Mouse (Mus musculus) kidney, postnatal 4 days (tissue): ENCODE results near the gene Cyb561.
A peak's percentile ranks its signal among the peaks of the same experiment; 100 is the strongest.

Source experiments
- DNase-seq, 2 experiments: peaks; one replicate each; pipeline ENCODE4 v3.0.0; 2021; ENCODE audit warnings: mixed read lengths in 2 of 2

Cyb561 gene

GRCm38 (mm10) chr11:105951601-105952044 is 1.5 kb downstream of the Cyb561 start:
- DNase-seq = peak; percentile 59 to 72

- DNase-seq = peak in 1 of 2 experiments; percentile 37
Measured at GRCm38 (mm10) chr11:105950519-105950918, 2.6 kb downstream of the Cyb561 start.

- DNase-seq = no peak
Measured at GRCm38 (mm10) chr11:105948255-105948654, 4.9 kb downstream of the Cyb561 start.

GRCm38 (mm10) chr11:105946694-105947154 is 6.4 kb downstream of the Cyb561 start:
- peak in 1 of 2 experiments; percentile 31 for DNase-seq

- DNase-seq = peak in 1 of 2 experiments; percentile 31
Measured at GRCm38 (mm10) chr11:105944770-105945672, 8.1 kb downstream of the Cyb561 start.

- peak; percentile 78 to 88 for DNase-seq
Measured at GRCm38 (mm10) chr11:105944126-105944621, 9.0 kb downstream of the Cyb561 start.

- peak; percentile 52 to 65 for DNase-seq
Measured at GRCm38 (mm10) chr11:105943133-105944102, 9.7 kb downstream of the Cyb561 start.

- DNase-seq = no peak
Measured at GRCm38 (mm10) chr11:105941973-105942372, 11.2 kb downstream of the Cyb561 start.

- DNase-seq = no peak
Measured at GRCm38 (mm10) chr11:105938771-105939170, 14.4 kb downstream of the Cyb561 start.

- no peak for DNase-seq
Measured at GRCm38 (mm10) chr11:105936974-105937373, 16.2 kb downstream of the Cyb561 start.

- DNase-seq = peak in 1 of 2 experiments; percentile 24
Measured at GRCm38 (mm10) chr11:105936200-105936599, 16.9 kb downstream of the Cyb561 start.

- no peak for DNase-seq
Measured at GRCm38 (mm10) chr11:105935496-105935895, 17.6 kb downstream of the Cyb561 start.

- DNase-seq = no peak
Measured at GRCm38 (mm10) chr11:105934816-105935215, 18.3 kb downstream of the Cyb561 start.

GRCm38 (mm10) chr11:105934303-105934711 is 18.8 kb downstream of the Cyb561 start:
- DNase-seq = no peak

- no peak for DNase-seq
Measured at GRCm38 (mm10) chr11:105933746-105934145, 19.4 kb downstream of the Cyb561 start.

- no peak for DNase-seq
Measured at GRCm38 (mm10) chr11:105931380-105931779, 21.8 kb downstream of the Cyb561 start.

- peak in 1 of 2 experiments; percentile 19 for DNase-seq
Measured at GRCm38 (mm10) chr11:105928171-105928570, 25.0 kb downstream of the Cyb561 start.

GRCm38 (mm10) chr11:105927065-105928030 is 25.8 kb downstream of the Cyb561 start:
- peak; percentile 75 to 79 for DNase-seq

GRCm38 (mm10) chr11:105922769-105923663 is 30.1 kb downstream of the Cyb561 start:
- DNase-seq = no peak

GRCm38 (mm10) chr11:105921275-105921674 is 31.9 kb downstream of the Cyb561 start:
- no peak for DNase-seq
